Mouse (Mus musculus): ENCODE measurements around the gene Dnah17. TPM values are rescaled to one million over a fixed set of nuclear protein-coding genes. Genes with fewer than 3 reads are reported as not detected.

Dnah17 gene
- total RNA-seq, 2 experiments from 2014 or later, result 0.02 to 0.07 TPM

DNA sequence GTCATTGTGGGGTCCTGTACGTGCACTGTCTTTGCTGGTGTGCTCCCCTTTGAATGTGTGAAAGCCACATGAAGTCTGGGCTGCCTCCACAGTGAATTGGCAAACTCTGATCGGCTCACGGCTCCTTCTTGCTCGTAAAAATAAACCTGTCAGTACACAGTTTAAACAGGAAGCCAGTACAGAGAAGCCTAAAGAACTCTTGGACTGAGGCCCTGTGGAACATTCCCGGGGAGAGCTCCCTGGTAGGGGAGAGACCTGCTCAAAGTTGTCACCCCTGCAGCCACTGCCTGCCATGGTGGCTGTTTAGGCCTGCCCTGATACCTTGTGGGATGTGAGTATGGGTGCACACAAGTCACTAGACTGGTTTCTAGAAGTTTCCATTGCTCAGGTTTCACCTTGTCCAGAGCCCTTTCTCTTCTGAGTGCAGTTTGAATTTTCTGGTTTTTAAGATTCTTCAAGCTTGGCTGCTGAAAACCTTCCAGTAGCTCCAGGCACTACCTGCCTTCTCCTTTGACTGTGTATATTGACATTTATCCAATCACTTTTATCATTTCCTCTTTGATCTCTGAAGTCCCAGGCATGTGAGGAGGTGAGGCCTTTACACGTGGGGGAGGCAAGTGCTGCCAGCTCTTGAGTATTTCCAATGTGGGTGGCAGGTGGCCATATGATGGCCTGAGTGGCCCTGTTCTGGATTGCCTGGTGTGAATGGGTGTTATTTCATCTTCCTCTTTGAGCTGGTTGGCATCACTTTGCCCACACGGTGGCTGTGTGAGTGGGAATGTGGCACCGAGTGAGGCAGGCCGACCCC is 136.0 kb downstream of the Dnah17 start:
- DNase-seq, result no peak

DNA sequence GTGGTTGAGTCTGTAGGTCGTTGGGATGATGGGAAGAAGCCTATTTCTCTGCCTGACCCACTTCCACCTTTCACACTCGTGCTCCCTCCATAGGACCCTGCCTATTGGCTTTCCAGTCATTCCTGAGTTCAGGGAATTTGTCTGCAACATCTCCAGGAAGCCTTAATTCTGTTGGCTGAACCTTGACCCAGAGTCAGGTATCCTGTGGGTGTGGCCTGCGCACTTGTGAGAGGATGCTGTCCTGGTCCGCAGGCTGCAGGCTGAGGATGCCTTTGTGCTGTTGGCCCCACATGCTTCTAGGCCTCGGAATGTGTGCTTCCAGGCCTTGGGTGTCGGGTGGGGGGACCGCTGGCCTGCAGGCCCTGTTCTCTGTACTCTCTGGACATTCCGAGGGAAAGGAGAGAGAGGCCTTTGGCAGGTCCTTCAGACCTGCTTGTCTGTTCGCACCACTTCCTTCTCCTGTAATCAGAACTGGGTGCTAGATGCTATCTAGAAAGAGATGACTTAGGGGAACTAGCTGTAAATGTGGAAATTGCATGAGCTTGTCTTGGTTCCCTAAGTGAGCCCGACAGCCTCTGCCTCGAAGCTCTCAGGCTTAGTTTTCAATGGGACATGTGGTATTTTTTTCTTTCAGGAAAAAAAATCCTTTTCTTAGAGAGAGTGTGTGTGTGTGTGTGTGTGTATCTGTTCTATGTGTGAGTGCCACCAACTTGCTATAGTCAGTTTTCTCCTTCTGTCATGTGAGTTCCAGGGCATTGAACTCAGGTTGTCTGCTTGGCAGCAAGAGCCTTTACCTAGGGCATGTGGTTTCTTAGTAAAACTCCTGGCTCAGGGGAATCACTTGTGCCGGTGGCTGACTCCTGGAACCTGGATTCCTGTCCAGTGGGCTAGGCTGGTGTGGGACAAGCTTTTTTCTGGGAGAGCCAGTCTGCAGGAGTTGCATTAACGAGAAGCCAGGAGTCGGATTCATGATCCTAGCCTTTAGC is 137.0 kb downstream of the Dnah17 start:
- no peak for DNase-seq

DNA sequence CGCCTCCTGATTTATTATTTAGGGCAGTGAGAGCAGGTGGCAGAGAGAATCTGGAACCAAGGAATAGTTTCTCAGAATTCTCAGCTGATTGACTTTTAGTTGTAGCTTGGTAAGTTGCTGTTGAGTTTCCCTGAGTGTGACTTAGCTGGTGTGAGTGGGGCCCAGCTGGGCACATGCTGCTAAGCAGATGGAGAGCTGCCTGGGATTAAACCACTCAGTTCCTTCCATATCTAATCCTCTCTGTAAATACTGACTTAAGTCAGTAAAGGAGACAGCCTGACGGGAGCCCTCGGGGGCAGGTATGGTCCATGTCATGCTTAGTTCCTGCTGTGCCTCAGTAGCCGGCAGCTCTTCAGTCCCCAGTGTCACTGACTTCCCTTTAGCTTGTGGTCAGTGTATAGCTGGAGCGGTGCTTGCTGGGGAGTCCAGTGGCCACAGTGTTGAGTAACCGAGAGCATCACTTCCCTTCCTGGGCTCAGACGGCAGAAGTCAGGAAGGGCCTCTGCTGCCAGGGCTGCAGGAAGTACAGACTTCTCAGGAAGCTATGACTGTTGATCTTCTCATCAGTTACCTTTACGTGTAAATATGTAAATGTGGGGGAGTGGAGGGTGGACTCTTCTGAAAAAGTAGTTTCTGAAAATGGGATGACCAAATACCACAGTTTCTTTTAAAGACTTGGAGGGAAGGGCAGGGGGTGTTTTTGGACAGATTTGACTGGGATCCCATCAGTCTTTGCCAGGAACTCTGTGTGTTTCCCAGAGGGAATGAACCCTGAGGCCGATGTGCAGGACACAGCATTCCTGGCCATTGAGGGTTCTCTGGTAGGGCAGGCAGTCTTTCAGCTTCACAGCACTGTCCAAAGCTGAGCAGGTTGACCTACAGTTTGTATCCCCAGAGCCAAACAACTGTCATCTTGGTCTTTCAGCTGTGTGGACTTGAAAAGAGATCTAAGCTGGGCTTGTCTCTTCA is 138.6 kb downstream of the Dnah17 start:
- DNase-seq, result no peak

DNA sequence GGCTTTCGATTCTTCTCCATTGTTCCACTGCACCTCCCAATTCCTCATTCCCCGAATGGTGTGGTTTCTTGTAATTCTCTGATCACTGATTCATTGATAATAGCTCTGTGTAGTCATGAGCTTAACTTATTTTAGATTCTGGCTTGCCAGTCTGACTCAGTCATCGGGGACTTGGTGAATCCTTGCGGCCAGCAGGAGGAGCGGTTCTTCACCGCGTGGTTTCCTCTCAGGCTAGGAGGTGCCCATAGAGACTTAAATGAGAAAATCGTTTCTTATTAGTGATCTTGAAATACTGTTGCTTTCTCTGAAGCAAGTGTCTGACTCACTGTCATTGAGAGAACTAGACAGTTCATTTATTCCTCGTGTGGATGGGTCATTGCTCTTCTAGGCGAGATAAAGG is 140.5 kb downstream of the Dnah17 start:
- no peak for DNase-seq

DNA sequence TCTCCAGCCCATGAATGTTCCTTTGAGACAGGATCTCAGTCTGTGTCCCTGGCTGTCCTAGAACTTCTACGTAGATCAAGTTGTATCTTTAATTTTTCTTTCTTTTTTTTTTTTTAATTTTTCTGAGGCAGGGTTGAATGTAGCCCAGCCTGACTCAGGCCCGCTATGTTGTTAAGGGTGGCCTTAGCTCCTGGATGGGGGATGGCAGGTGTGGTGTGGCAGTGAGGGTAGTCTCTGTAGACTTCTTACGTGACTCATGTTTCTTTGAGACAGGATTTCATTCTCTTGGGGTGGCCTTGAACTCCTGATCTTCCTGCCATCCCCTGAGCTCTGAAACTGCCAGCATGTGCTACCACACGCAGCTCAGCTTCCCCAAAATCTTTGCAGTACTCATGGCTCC is 141.2 kb downstream of the Dnah17 start:
- no peak for DNase-seq

DNA sequence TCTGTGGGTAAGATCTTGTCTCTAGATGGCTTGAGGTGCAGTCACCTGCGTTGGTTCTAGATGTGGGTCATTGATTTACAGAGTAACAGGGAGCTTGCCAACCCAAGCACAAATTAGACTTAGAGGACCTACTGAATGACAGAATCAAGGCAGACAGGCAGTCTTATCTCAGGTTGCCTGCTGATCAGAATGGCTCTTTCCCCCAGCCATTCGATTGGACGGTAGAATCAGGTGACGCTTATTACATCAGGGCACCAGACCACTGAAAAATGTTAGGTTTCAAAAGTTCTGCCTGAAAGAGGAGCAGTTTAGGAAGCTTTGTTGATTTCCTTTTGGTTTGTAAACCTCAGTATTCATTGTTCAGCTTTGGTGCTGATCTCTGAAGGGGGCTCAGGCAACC is 142.5 kb downstream of the Dnah17 start:
- no peak for DNase-seq

DNA sequence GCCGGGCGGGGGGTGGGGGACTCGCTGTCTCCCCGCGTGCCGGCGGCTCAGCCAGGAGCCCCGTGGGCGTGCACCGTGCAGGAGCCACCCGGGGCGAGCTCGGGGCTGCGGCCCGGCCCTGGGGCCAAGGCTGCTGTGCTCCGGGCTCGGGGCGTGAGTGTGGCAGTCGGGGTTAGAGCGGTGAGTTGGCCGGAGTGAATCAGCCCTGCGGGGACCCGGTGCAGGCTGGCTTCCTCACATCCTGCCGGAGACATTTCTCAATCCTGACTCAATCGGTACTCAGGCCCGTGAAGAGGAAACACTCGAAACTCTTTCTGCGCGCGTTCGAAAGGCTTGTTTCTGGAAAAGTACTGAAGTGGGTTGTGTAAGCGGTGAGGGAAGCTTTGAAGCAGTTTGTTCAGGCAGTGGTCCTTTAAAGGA is 143.4 kb downstream of the Dnah17 start:
- DNase-seq, result peak; percentile 46

DNA sequence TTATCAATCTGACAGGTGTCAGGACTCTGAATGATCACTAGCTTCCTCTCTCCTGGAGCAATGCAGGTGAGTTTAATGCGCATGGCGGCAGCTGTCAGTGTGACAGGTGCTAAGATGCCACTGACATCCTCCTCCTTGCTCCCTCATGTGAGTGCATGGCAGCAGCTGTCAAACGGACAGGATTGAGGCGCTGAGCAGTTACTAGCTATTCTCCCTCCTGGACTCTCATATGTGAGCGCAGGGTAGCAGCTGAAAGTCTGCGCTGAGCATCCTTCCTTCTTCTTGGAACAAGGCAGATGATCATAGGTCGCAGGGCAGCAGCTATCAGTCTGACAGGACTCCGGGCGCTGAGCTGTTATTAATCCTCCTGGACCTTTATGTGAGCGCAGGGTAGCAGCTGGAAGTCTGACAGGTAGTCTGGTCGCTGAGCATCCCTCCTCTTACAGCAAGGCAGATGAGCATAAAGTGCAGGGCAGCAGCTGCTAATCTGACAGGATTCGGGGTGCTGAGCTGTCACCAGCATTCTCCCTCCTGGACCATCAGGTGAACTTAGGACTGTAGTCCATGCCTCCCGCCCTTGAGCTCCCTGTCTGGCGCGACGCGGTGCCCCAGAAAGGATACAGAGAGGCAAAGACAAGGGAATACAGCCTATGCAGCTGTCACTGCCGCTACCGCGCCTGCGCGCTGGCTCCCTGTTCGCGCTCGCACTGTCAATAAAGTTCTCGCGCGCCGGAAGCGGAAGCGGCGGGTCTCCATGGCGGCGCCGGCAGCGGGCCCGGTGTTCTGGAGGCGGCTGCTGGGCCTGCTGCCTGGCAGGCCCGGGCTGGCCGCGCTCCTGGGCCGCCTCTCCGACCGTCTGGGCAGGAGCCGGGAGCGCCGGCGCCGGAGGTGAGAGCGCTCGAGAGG is 144.1 kb downstream of the Dnah17 start, which contains the start of gene Pgs1:
TSS of gene Pgs1 (plus strand) at position 167 of the 906 bp plus-strand sequence.
- peak; percentile 93 for DNase-seq

DNA sequence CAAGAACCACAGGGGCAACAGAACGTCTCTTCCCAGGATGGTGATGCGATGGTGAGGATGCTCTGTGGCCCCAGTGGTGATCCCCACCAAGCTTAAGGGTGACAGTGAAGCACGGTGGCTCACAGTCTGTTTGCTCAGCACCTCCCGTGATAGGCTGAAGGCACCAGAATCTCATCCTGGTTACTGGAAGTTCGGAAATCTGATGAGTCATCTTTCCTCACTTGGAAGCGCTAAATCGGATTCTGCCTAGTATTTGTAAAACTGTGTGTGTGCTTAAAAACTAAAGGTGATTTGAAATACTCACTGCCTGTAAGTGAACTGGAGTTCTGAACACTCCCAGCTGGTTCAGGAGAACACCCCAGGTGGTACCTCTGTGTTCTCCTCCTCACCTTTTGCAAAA is 146.7 kb downstream of the Dnah17 start:
- DNase-seq, result no peak

DNA sequence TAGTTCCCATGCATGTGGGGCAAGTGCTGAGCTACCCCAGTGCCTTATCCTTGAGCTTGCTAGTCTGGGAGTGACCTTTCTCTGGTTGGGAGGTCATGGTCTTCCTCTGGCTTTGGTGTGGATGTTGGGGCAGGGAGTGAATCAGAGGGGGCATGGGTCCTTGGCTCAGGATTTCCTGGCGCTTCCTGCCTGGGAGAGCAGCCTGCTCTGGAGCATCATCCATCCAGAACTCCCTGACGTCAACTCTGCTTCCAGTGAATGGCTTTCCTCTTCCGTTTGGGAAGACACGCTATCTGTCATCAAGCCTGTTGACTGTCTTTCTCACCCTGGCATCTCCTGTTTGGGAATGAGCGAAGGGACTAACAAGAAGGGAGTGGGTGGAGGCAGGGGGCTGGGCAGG is 148.0 kb downstream of the Dnah17 start:
- no peak for DNase-seq

DNA sequence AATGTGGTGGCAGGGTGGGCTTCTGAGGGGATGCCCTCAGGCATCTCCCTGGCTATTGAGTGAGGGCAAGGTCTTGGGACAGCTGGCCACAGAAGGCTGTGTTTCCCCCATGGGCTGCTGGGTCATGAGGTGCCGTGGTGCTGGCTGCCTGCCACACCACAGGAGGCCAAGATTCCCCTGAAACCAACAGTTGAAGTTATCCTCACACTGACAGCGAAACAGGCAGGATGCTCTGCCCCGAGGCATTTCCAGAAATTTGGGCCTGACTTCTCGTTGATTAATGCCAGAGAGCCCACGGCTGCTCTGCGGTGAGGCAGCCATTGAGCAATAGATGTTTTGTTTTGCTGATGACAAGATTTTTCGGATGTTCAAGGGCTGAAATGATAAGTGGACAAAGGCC is 151.0 kb downstream of the Dnah17 start:
- no peak for DNase-seq

DNA sequence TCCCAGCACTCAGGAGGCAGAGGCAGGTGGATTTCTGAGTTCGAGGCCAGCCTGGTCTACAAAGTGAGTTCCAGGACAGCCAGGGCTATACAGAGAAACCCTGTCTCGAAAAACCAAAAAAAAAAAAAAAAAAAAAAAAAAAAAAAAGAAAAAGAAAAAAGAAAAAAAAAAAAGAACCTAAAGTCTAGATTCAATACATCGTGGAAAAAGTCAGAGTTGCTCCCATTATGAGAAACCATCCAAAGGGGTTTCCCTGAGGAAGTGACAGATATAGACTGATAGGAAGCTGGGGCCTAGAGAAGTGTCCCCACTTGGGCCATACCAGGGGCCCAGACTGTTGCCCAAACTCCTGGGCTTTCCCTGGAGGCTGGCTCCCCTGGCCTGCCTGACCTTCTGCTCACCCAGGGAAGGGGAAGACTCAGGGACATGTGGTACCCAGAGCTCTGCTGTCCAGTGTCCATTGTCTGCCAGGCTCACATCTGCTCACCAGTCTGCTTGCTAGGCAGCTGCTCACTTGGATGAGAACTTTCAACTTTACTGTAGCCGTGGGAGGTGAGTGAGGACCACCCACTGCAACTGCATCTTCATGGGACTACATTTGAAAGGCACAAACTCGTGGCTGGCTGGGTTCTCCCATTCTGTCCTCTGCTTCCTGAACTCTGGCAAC is 152.6 kb downstream of the Dnah17 start:
- no peak for DNase-seq

DNA sequence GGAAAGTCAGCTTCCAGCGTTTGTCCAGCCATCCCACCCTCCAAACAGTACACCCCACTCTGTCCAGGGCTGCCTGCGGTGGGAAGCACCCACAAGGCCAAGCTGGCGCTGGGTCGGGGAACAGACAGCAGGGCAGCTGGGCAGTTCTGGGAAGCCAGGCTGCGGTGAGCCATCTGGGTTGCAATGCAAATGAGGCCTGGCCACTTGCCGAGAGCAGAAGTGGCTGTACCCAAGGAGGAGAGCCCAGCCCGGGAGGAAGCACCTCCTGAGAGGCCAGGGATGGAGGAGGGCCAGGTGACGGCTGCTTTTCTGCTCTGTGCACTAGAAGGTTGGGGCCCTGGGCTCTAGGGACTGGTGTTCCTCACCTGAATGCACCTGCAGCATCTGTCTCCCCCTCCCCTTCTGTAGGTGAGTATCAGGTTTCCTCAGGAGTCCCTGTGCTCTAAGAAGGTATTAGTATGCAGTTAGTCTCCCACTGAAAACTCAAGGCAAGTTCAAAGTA is 154.3 kb downstream of the Dnah17 start:
- peak; percentile 75 for DNase-seq

DNA sequence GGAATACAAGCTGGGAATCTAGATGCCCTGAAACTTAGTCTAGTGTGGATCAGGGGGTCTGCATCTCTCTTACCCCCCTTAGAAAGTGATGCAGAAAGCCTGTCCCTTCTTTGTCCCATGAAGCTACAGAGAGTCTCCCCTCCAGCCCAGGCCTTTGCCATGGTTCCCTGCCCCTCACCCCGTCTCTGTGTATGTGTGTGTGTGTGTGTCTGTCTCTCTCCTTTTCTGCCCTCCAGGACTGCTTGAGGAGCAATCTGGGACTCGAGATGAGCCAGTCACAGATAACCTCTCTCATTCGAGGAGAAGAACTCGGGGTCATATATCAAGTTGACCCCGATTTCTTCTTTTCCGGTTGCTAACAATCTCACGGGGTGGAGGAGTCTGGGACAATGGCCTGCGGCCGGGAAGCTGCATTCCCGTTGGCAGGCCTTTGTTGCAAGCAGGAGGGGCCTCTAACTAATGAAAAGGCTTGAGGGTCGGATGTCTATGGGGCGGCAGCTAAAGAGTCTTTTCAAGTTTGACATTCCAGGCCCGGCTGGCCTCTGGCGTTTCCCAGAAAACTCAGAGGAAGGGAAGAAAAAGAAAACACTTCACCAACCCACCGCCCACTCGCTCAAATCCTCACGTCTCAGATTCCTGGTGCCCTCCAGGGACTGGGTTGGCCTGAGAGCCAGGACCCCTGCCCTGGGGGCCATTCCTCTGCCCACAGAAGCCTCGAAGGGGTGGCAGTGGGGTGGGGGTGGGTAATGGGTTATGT is 155.0 kb downstream of the Dnah17 start:
- no peak for DNase-seq

DNA sequence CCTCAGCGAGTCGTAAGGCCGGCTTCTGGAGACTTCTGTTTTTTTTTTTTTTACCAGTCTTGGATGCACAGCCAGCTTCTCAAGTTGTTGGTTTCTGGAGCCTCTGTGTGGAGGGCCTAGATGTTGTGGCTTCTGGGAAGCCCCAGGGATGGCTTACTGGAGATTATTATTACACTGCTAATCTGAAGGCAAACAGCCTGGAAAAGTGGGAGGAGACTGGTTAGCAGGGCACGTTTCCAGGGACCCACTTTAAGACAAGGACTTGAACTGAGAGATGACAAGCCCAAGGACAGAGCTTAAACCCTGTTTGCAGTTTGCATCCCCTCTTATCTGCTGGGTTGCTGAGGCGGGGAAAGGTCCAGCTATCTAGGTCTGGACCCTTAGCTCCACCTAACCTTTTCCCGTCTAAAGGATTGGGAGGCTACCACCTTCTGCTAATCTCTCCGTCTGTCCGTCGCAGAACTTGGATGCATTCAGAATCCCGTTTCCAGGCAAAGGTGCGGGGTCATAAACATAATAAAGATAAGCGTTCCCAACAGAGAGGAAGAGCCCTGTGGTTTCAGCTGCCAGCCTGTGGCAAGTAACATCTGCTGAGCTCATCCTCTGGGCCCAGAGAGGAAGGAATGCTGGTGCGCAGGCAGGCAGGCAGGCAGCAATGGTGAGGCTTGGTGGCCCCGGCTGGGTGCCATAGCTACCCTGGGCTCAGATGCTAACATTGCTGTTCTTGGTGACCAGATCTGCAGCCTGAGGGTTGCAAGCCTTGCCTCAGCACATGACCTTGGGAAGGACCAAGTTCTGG is 155.9 kb downstream of the Dnah17 start:
- no peak for DNase-seq

DNA sequence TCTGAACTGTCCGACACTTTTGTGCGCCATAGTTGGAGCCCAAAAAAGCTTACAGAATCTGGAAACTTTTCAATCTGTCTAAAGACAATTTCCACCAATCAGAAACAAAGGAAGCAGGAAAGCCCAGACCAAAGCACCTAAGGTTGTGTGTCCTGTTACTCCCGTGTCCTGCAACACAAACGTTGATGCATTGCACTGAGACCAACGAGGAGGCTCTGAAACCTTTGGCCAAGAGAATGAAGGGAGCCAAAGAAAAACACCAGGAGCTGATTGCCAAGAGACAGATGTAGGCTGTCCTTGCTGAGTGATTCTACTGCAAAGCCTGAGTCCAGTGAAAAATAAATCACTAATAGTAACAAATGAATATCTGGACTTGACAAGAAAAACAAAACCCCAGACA is 156.9 kb downstream of the Dnah17 start:
- DNase-seq, result no peak

DNA sequence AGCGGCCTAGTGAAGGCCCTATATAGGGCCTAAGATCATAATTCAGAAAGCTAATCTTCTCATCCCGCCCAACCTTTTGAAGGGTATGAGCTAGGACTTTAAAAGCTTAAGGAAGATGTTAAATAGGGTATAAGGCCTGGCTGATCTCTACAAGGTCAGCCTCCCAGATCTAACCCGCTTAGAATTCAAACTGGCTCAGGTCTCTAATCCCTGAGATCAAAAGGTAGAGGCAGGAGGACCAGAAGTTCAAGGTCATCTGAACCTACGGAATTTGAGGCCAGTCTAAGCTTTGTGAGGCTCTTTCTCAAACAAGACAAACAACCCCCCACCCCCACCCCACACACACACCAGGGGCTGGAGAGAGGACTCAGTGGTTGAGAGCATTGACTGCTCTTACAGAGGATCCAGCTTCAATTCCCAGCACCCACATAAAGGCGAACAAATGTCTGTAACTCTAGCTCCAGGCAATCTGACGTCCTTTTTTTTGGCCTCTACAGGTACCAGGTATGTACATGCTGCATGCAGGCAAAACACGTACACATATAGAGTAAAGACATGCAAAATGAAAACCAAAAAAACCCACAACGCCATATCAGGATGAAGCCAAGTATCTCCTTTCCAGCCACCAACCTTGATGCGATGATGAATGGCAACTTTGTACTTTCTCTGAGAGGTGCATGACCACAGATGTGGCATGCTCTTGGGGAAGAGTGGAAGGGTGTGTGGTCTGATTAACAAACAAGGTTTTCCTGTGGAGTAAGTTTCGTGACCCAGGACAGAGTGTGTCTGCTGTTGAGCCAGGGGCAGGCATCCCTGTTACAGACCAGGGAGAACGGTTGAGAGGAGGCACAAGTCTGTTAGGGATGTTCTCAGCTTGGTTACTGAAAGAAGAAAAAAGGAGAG is 157.5 kb downstream of the Dnah17 start:
- no peak for DNase-seq

All from gastrocnemius, postnatal 10 days (tissue).